Mouse (Mus musculus): ENCODE results near the gene Siglec1.
"Not testable (repeated sequence)": the region's sequence is repeated elsewhere in the genome, so short reads cannot be mapped to it uniquely, and the experiment has no call there.

Gene Siglec1

GRCm38 (mm10) chr2:131038675-131039074 lies 47.9 kb downstream of the Siglec1 start:
- peaks cover 75% of the 10 kb centered on the region for H3K27me3 ChIP-seq (ENCODE audit: insufficient read depth, low read length)
- TF ChIP-seq POU5F1 (IDR thresholded peaks at IDR 0.05; ENCODE audit: borderline replicate concordance, low read length): no peak
- TF ChIP-seq CTCF (conservative IDR thresholded peaks at IDR 0.05; ENCODE audit: low read length): no peak
- TF ChIP-seq NANOG (IDR thresholded peaks at IDR 0.05; ENCODE audit: borderline replicate concordance, low read length): no peak
- no peaks in the 10 kb centered on the region for H3K9me3 ChIP-seq (ENCODE audit: low read length)
- H3K4me1 ChIP-seq (replicated peaks; ENCODE audit: low read depth, low read length): peaks cover 8% of the 10 kb centered on the region
- no peak overlapping the region for H3K4me3 ChIP-seq (replicated peaks; ENCODE audit: low read length)
- H3K36me3 ChIP-seq (ENCODE audit: insufficient read depth, low read length): no peaks in the 10 kb centered on the region

GRCm38 (mm10) chr2:131038197-131038596 lies 48.4 kb downstream of the Siglec1 start:
- peaks cover 8% of the 10 kb centered on the region for H3K4me1 ChIP-seq (replicated peaks; ENCODE audit: low read depth, low read length)
- TF ChIP-seq POU5F1 (IDR thresholded peaks at IDR 0.05; ENCODE audit: borderline replicate concordance, low read length) (no peak), NANOG (IDR thresholded peaks at IDR 0.05; ENCODE audit: borderline replicate concordance, low read length) (no peak), CTCF (conservative IDR thresholded peaks at IDR 0.05; ENCODE audit: low read length) (no peak)
- no peaks in the 10 kb centered on the region for H3K9me3 ChIP-seq (ENCODE audit: low read length)
- no peaks in the 10 kb centered on the region for H3K36me3 ChIP-seq (ENCODE audit: insufficient read depth, low read length)
- no peak overlapping the region for H3K4me3 ChIP-seq (replicated peaks; ENCODE audit: low read length)
- peaks cover 70% of the 10 kb centered on the region for H3K27me3 ChIP-seq (ENCODE audit: insufficient read depth, low read length)

DNA sequence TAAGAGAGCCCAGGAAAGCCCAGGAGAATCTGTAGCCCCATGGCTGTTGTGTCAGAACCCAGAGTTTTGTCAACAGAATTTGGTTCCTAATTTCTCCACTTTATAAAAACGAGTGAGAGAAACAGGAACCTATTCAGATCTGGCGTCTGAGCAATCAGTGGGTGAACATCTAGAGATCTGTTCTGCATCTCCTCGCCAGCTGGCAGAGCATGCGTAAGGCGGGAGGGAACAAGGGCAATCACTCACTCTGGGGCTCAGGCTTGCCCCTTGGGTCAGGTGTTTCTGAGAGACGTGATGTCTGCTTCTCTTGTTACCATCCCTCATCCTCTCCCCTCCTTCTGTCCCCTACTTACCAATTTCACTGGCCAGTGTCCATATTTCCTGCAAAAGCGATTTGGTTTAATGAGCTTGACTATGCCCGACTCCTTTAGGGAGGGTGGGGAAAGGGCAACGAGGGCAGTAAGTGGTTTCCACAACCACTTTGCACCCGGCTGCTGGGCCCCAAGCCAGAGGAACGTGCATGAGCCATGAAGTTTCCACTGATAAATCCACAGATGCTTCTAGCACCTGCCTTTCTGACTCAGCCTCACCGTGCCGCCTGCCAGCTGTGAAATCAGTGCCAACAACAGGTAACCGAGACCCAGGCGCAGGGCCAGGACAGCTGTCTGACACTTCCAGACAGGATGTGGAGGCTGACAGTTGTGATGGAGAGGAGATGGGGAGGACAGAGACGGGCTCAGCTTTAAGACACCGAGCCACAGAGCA lies 49.2 kb downstream of the Siglec1 start:
- H3K4me3 ChIP-seq (replicated peaks; ENCODE audit: low read length): no peak overlapping the region
- no peaks in the 10 kb centered on the region for H3K9me3 ChIP-seq (ENCODE audit: low read length)
- peaks cover 62% of the 10 kb centered on the region for H3K27me3 ChIP-seq (ENCODE audit: insufficient read depth, low read length)
- H3K4me1 ChIP-seq (replicated peaks; ENCODE audit: low read depth, low read length): peaks cover 8% of the 10 kb centered on the region
- H3K36me3 ChIP-seq (ENCODE audit: insufficient read depth, low read length): no peaks in the 10 kb centered on the region
- TF ChIP-seq NANOG (IDR thresholded peaks at IDR 0.05; ENCODE audit: borderline replicate concordance, low read length) (no peak), POU5F1 (IDR thresholded peaks at IDR 0.05; ENCODE audit: borderline replicate concordance, low read length) (no peak), CTCF (conservative IDR thresholded peaks at IDR 0.05; ENCODE audit: low read length) (no peak)

DNA sequence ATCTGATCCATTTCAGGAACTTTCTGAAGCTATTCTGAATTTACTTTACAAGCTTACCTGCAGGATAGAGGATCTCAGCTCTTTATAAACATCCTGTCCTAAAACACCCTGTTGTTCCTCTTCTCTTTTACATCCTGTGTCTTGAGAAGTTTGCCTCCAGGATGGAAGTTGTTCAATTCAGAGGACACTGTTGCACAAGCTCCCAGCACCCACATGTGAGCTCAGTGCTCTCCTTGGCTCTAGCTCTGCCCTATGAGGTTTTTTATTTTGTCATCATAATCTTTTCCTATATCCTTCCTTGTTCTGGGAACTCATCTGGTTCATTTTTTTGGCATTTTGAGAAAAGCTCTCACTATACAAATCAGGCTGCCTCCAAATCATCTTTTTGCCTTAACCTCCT lies 49.8 kb downstream of the Siglec1 start:
- Histone ChIP-seq H3K27me3 (ENCODE audit: insufficient read depth, low read length) (peaks cover 55% of the 10 kb centered on the region), H3K9me3 (ENCODE audit: low read length) (no peaks in the 10 kb centered on the region), H3K4me1 (replicated peaks; ENCODE audit: low read depth, low read length) (peaks cover 7% of the 10 kb centered on the region), H3K36me3 (ENCODE audit: insufficient read depth, low read length) (no peaks in the 10 kb centered on the region), H3K4me3 (replicated peaks; ENCODE audit: low read length) (no peak overlapping the region)
- no peak for TF ChIP-seq POU5F1 (IDR thresholded peaks at IDR 0.05; ENCODE audit: borderline replicate concordance, low read length)
- no peak for TF ChIP-seq CTCF (conservative IDR thresholded peaks at IDR 0.05; ENCODE audit: low read length)
- TF ChIP-seq NANOG (IDR thresholded peaks at IDR 0.05; ENCODE audit: borderline replicate concordance, low read length): no peak

GRCm38 (mm10) chr2:131036343-131036742 lies 50.2 kb downstream of the Siglec1 start:
- Histone ChIP-seq H3K9me3 (ENCODE audit: low read length) (no peaks in the 10 kb centered on the region), H3K27me3 (ENCODE audit: insufficient read depth, low read length) (peaks cover 51% of the 10 kb centered on the region), H3K36me3 (ENCODE audit: insufficient read depth, low read length) (no peaks in the 10 kb centered on the region), H3K4me1 (replicated peaks; ENCODE audit: low read depth, low read length) (peaks cover 5% of the 10 kb centered on the region), H3K4me3 (replicated peaks; ENCODE audit: low read length) (no peak overlapping the region)
- TF ChIP-seq POU5F1 (IDR thresholded peaks at IDR 0.05; ENCODE audit: borderline replicate concordance, low read length) (no peak), NANOG (IDR thresholded peaks at IDR 0.05; ENCODE audit: borderline replicate concordance, low read length) (no peak), CTCF (conservative IDR thresholded peaks at IDR 0.05; ENCODE audit: low read length) (no peak)

- H3K4me3 ChIP-seq (replicated peaks; ENCODE audit: low read length); H3K4me1 ChIP-seq (replicated peaks; ENCODE audit: low read depth, low read length); H3K36me3 ChIP-seq (ENCODE audit: insufficient read depth, low read length); H3K9me3 ChIP-seq (ENCODE audit: low read length); H3K27me3 ChIP-seq (ENCODE audit: insufficient read depth, low read length): not testable (repeated sequence)
Measured at GRCm38 (mm10) chr2:131031406-131031805, 55.2 kb downstream of the Siglec1 start.

DNA sequence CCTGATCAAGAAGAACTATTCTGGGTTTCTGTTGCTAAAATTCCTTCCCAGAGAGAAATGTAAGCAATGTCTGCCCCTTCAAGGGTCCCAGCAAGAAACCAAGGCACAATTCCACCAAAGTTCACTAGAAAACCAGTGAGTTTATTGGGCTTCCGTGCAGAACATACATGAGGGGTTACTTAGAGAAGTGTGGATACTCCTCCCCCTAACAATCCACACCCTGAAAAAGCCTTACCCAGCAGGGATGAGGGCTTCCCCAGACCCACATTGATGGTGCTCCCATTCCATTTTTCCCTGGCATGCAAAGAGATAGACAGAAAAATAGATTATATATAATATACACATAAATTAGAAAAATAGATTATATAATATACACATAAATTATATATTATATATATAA lies 55.6 kb downstream of the Siglec1 start:
- Histone ChIP-seq H3K36me3 (ENCODE audit: insufficient read depth, low read length) (peaks cover 10% of the 10 kb centered on the region), H3K27me3 (ENCODE audit: insufficient read depth, low read length) (peaks cover 1% of the 10 kb centered on the region; the same call in 1 of the 2 replicates), H3K9me3 (ENCODE audit: low read length) (no peaks in the 10 kb centered on the region), H3K4me3 (replicated peaks; ENCODE audit: low read length) (no peak overlapping the region), H3K4me1 (replicated peaks; ENCODE audit: low read depth, low read length) (no peaks in the 10 kb centered on the region)
- TF ChIP-seq NANOG (IDR thresholded peaks at IDR 0.05; ENCODE audit: borderline replicate concordance, low read length) (no peak), CTCF (conservative IDR thresholded peaks at IDR 0.05; ENCODE audit: low read length) (no peak), POU5F1 (IDR thresholded peaks at IDR 0.05; ENCODE audit: borderline replicate concordance, low read length) (no peak)

DNA sequence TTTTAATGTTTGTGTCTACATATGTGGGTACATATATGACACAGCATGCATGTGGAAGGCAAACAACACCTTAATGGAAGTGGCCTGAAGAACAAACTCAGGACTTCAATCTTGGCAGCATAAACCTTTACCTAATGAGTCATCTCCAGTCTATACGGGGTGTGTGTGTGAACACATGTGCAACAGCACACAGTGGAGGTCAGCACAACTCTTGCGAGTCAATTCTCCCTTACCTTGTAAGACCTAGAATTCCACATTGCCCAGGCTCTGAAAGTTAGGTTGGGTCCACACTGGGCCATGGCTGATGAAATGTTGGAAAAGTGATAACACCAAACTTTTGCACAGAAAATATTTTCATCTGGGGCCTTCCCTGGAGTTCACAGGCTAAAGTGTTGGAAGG lies 56.0 kb downstream of the Siglec1 start:
- TF ChIP-seq CTCF (conservative IDR thresholded peaks at IDR 0.05; ENCODE audit: low read length) (no peak), NANOG (IDR thresholded peaks at IDR 0.05; ENCODE audit: borderline replicate concordance, low read length) (no peak)
- no peak overlapping the region for H3K4me3 ChIP-seq (replicated peaks; ENCODE audit: low read length)
- no peaks in the 10 kb centered on the region for H3K27me3 ChIP-seq (ENCODE audit: insufficient read depth, low read length)
- peaks cover 12% of the 10 kb centered on the region for H3K36me3 ChIP-seq (ENCODE audit: insufficient read depth, low read length)
- H3K9me3 ChIP-seq (ENCODE audit: low read length): no peaks in the 10 kb centered on the region
- no peaks in the 10 kb centered on the region for H3K4me1 ChIP-seq (replicated peaks; ENCODE audit: low read depth, low read length)

Data from E14TG2a.4 (cell line).